Mouse (Mus musculus) testis, adult 2 months (tissue): ENCODE data around the gene Nwd1.

Experiments used
- CTCF ChIP-seq: fragments of 200-500 bp; IDR thresholded peaks from 2 replicates; pipeline ENCODE4 v1.5.1; 2012; ENCODE audit warnings: low read depth, mild to moderate bottlenecking, inconsistent platforms, low read length, moderate library complexity; ENCODE audit not compliant: control insufficient read depth, insufficient read depth, insufficient replicate concordance
- POLR2A ChIP-seq: fragments of 200-500 bp; IDR thresholded peaks from 2 replicates; pipeline ENCODE4 v1.6.1; 2012; ENCODE audit warnings: low read depth, mild to moderate bottlenecking, inconsistent platforms, low read length, moderate library complexity; ENCODE audit not compliant: control insufficient read depth

GRCm38 (mm10) chr8:72682051-72682687 is 35.7 kb downstream of the Nwd1 start:
- TF ChIP-seq POLR2A, result no peak
- no peak for TF ChIP-seq CTCF
